Mouse (Mus musculus) left cerebral cortex, adult 2 months (tissue): ENCODE data around the gene Rnf145. TPM values are rescaled to one million over a fixed set of nuclear protein-coding genes. Genes with fewer than 3 reads are reported as not detected.

Experiments
- DNase-seq, 2 experiments: peaks; one replicate each; pipeline ENCODE4 v3.0.0; 2021 to 2022; ENCODE audit warnings: low spot score in 2 of 2, mixed read lengths in 1 of 2; ENCODE audit errors: extremely low spot score in 1 of 2
- H3K27ac ChIP-seq: fragments of 200-600 bp; 2 replicates; pipeline ENCODE4 v1.8.1; 2022
- H3K4me3 ChIP-seq: fragments of 200-600 bp; 2 replicates; pipeline ENCODE4 v1.8.1; 2022
- CTCF ChIP-seq: fragments of 200-600 bp; IDR thresholded peaks from 2 replicates; pipeline ENCODE4 v1.8.1; 2022; ENCODE audit warnings: antibody characterized with exemption, mild to moderate bottlenecking, moderate library complexity
- intact Hi-C: fragments of 180-260 bp; cut with DNase I; formaldehyde crosslinking; loops from one replicate; pipeline ENCODE4 v1.15.1; 2025
- total RNA-seq, 2 experiments: library from RNA; stranded (reverse); gene quantifications; 2 replicates each; pipeline ENCODE4 v1.2.3; 2021

Rnf145 gene
- total RNA-seq, 2 experiments from 2014 or later = 82.0 to 97.8 TPM

GRCm38 (mm10) chr11:44528560-44529199, 9.9 kb downstream of the Rnf145 start:
- intact Hi-C loops = no loop called here
- no peak for TF ChIP-seq CTCF
- Histone ChIP-seq H3K27ac (no peak overlapping the region), H3K4me3 (no peak overlapping the region)
- no peak for DNase-seq

DNA sequence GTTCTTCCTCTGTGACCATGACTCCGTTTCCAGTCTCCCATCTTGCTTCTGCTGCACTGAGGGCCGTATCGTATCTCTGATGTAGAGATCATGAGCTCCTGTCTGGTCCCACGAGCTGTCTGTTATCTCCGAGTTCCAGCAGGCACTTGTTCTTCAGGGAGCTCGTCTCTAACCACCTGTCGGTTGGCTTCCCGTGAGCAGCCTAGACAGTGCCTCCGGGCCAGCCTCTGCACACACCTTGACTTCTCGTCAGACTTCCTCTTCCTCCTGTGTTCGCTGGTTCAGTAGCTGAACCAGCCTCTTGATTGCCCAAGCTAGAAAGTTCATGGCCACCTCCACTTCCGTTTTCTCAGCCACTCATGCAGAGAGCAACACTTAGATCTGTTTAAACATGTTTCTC, 10.4 kb downstream of the Rnf145 start:
- no peak for TF ChIP-seq CTCF
- H3K27ac ChIP-seq = no peak overlapping the region
- no peak for DNase-seq
- H3K4me3 ChIP-seq = no peak overlapping the region
- intact Hi-C loops = no loop called here

GRCm38 (mm10) chr11:44529716-44530115, 11.0 kb downstream of the Rnf145 start:
- TF ChIP-seq CTCF = no peak
- DNase-seq = no peak
- intact Hi-C loops = no loop called here

GRCm38 (mm10) chr11:44530382-44530781, 11.6 kb downstream of the Rnf145 start:
- Histone ChIP-seq H3K27ac (no peak overlapping the region), H3K4me3 (no peak overlapping the region)
- TF ChIP-seq CTCF = no peak
- intact Hi-C loops = no loop called here
- DNase-seq = no peak

More at GRCm38 (mm10) chr11:44529716-44530115, 11.0 kb downstream of the Rnf145 start:
- Histone ChIP-seq H3K4me3 (no peak overlapping the region), H3K27ac (no peak overlapping the region)

GRCm38 (mm10) chr11:44530867-44531266, 12.1 kb downstream of the Rnf145 start:
- no peak for TF ChIP-seq CTCF
- no peak for DNase-seq
- intact Hi-C loops = no loop called here
- Histone ChIP-seq H3K4me3 (no peak overlapping the region), H3K27ac (no peak overlapping the region)

DNA sequence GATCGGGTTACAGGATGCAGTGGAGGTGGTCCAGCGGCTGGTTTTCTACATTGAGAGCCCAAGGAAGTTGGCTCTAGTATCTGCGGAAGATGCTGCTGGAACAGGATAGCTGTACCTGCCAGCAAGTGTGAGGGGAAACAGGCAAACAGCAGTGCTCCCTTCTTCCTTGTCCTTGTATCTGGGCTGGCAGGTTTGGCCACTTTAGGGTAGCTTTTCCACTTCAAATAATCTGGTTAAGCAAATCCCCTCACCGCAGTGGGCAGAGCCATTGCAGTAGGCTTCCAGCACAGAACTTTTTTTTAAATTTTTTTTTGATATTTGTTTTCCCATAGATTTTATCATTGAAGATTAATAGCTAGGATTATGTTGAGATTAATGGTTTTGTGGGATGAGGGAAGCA, 12.9 kb downstream of the Rnf145 start:
- intact Hi-C loops = no loop called here
- TF ChIP-seq CTCF = no peak
- Histone ChIP-seq H3K27ac (no peak overlapping the region), H3K4me3 (no peak overlapping the region)
- no peak for DNase-seq

DNA sequence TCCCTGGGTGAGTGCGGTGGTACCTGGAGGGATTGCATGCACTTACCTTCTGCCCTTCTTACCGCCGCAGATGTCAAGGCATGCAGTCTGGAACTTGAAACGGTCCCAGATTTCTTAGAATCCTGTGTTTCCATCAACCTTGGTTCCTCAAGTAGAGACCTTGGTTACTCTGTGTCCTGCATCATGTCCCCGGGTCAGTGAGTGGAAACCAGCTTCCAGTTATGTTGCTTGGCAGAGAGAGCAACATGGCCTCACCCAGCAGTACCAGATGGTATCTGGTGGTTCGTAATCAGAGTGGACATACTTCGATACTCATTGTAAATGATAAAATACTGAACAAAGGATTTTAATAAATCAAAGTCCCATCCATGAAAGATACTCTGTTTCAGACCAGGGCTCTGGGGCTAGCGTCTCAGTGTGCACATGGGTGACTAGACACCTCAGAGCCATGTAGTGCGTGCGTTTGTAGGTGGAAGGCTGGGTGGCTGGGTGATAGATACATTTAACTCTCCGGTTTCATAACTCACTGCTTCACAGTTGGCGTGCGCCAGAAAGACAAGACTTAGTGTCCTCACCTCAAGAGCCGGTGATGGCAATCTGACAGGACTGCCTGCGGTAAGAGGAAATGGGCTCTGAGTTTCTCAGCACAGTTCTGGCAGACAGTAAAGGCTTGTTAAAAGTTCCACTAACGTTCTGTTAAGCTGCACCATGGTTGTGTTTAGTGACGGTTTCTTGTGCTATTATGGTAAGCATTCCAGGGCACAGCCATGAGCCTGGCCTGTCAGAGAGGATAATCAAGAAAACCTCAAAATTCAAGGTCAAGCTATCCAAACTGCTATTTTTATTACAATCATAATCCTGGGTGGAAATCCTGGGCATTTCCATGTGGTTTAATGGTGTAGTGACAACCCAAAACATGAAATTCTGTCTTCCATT, 14.3 kb downstream of the Rnf145 start:
- intact Hi-C loops = no loop called here
- DNase-seq = no peak
- Histone ChIP-seq H3K27ac (no peak overlapping the region), H3K4me3 (no peak overlapping the region)
- TF ChIP-seq CTCF = no peak

GRCm38 (mm10) chr11:44534999-44535750, 16.4 kb downstream of the Rnf145 start:
- TF ChIP-seq CTCF = no peak
- intact Hi-C loops = no loop called here
- DNase-seq = no peak
- Histone ChIP-seq H3K27ac (no peak overlapping the region), H3K4me3 (no peak overlapping the region)

DNA sequence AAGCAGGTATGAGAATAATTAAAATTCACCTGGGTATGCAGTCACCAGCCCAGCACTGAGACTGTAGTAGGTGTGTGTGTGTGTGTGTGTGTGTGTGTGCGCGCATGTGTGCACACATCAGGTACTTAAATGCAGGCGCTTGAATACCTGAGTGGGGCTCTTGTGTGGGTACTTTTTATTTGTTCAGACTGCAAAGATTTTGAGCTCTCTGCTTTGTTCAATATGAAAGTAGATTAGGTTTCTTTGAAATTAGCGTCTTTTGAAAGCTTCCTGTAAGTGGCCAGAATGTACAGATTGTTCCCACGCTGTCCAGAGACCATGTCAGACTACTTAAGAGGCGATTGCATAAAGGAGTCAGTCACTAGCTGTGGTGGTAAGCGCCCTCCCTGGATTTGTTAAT, 18.6 kb downstream of the Rnf145 start:
- Histone ChIP-seq H3K27ac (no peak overlapping the region), H3K4me3 (no peak overlapping the region)
- DNase-seq = no peak
- intact Hi-C loops = no loop called here
- TF ChIP-seq CTCF = no peak

DNA sequence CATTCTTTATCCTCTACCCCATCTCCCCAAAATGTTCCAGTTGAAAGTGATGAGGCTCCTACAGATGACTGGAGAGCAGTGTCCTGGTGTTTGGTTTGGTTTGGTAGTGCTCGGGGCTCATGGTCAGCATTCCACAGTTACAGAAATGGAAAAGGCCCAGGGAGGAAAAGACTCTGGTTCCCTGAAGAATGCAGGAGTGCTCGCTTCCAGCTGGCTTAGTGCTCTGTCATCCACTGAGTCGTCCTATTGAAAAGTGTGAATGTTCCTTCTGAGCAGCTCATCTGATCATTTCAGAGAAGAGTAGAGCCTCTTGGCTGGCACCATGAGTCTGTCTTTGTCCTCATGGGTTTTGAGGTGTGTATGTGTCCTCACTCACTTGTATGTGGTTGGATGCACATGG, 19.3 kb downstream of the Rnf145 start:
- Histone ChIP-seq H3K4me3 (no peak overlapping the region), H3K27ac (no peak overlapping the region)
- no peak for TF ChIP-seq CTCF
- intact Hi-C loops = no loop called here
- DNase-seq = no peak

- H3K27ac ChIP-seq = no peak overlapping the region
- no peak for TF ChIP-seq CTCF
- no peak for DNase-seq
- no peak overlapping the region for H3K4me3 ChIP-seq
- intact Hi-C loops = no loop called here
These were observed 19.9 kb downstream of the Rnf145 start for GRCm38 (mm10) chr11:44538501-44539290.
